Mouse (Mus musculus) MEL (cell line): ENCODE results near the gene Rab38.

ENCODE experiments used
- CTCF ChIP-seq, 3 experiments: IDR thresholded peaks in 2 of 3; conservative IDR thresholded peaks in 1 of 3; 2 replicates each; pipeline ENCODE4 v1.5.1; 2011 to 2012; ENCODE audit warnings: low read length in 3 of 3, low read depth in 2 of 3, mild to moderate bottlenecking in 2 of 3, improper control_type of control experiment in 1 of 3, inconsistent platforms in 1 of 3, mixed read lengths in 1 of 3, moderate library complexity in 1 of 3; ENCODE audit not compliant: control insufficient read depth in 1 of 3, insufficient read depth in 1 of 3, poor library complexity in 1 of 3, severe bottlenecking in 1 of 3
- EP300 ChIP-seq, 2 experiments: IDR thresholded peaks; 2 replicates each; pipeline ENCODE4 v1.6.1; 2011; ENCODE audit warnings: improper control_type of control experiment in 2 of 2, low read length in 2 of 2, low read depth in 1 of 2, mild to moderate bottlenecking in 1 of 2
- GABPA ChIP-seq: IDR thresholded peaks from 2 replicates; pipeline ENCODE4 v1.6.1; 2012; ENCODE audit warnings: low read depth, mild to moderate bottlenecking, inconsistent platforms, low read length, improper control_type of control experiment, moderate library complexity
- POLR2A ChIP-seq, 2 experiments: IDR thresholded peaks; 2 replicates each; pipeline ENCODE4 v1.6.1; 2011 to 2012; ENCODE audit warnings: low read length in 2 of 2, mild to moderate bottlenecking in 2 of 2, control low read depth in 1 of 2, improper control_type of control experiment in 1 of 2, low read depth in 1 of 2, moderate library complexity in 1 of 2; ENCODE audit not compliant: control insufficient read depth in 1 of 2, insufficient read depth in 1 of 2, poor library complexity in 1 of 2
- TCF12 ChIP-seq: IDR thresholded peaks from 2 replicates; pipeline ENCODE4 v1.6.1; 2014; ENCODE audit warnings: low read depth, mild to moderate bottlenecking, inconsistent platforms, low read length, improper control_type of control experiment, moderate library complexity
- UBTF ChIP-seq: IDR thresholded peaks from 2 replicates; pipeline ENCODE4 v1.6.1; 2012; ENCODE audit warnings: low read depth, mild to moderate bottlenecking, inconsistent platforms, low read length, improper control_type of control experiment, moderate library complexity, borderline replicate concordance; ENCODE audit not compliant: insufficient read depth
- USF2 ChIP-seq, 2 experiments: IDR thresholded peaks; 2 replicates each; pipeline ENCODE4 v1.6.1; 2011 to 2012; ENCODE audit warnings: improper control_type of control experiment in 2 of 2, low read length in 2 of 2, borderline replicate concordance in 1 of 2, inconsistent platforms in 1 of 2, low read depth in 1 of 2, mild to moderate bottlenecking in 1 of 2; ENCODE audit not compliant: insufficient read depth in 1 of 2
- ZNF384 ChIP-seq: IDR thresholded peaks from 2 replicates; pipeline ENCODE4 v1.6.1; 2012; ENCODE audit warnings: low read depth, mild to moderate bottlenecking, inconsistent platforms, low read length, improper control_type of control experiment

DNA sequence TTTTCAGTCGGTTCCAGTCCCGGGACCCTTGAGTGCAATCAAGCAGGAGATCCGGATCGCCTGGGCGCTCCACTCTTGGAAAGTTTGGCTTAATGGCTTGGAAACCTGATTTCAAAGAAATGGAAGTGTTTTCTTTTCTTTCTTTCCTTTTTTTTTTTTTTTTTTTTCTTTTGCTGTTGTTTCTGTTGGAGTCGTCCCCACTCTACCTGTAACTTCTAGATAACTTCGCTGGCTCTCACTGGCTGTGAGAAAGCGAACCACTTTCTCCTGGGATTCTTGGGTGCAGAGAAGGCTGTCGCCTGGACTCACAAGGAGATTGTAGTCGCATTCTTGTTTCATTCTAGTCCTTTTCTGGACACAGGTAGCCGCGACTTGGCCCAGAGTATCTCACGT is 615 bp downstream of the Rab38 start:
- TF ChIP-seq CTCF (IDR thresholded peaks at IDR 0.05 in 2 of 3, conservative IDR thresholded peaks at IDR 0.05 in 1 of 3; ENCODE audit: control insufficient read depth in 1 of 3, insufficient read depth in 1 of 3, low read depth in 2 of 3, low read length in 3 of 3, poor library complexity in 1 of 3, severe bottlenecking in 1 of 3), result no peak
- no peak for TF ChIP-seq USF2 (IDR thresholded peaks at IDR 0.05; ENCODE audit: borderline replicate concordance in 1 of 2, insufficient read depth in 1 of 2, low read depth in 1 of 2, low read length in 2 of 2)
- no peak for TF ChIP-seq UBTF
- no peak for TF ChIP-seq GABPA
- peak in 1 of 2 experiments; percentile 34; a peak in 1 of 4 replicates for TF ChIP-seq EP300 (IDR thresholded peaks at IDR 0.05; ENCODE audit: low read depth in 1 of 2, low read length in 2 of 2)
- TF ChIP-seq TCF12, result no peak
- no peak for TF ChIP-seq POLR2A (IDR thresholded peaks at IDR 0.05; ENCODE audit: control insufficient read depth in 1 of 2, insufficient read depth in 1 of 2, low read depth in 1 of 2, low read length in 2 of 2, poor library complexity in 1 of 2)
- TF ChIP-seq ZNF384, result peak; percentile 83
